Mouse (Mus musculus) large intestine, adult 2 months (tissue): Measurements from ENCODE around the gene Matn4. TPM values are rescaled to one million over a fixed set of nuclear protein-coding genes. Genes with fewer than 3 reads are reported as not detected.
A peak's percentile ranks its signal among the peaks of the same experiment; 100 is the strongest.
"Not testable (repeated sequence)": the region's sequence is repeated elsewhere in the genome, so short reads cannot be mapped to it uniquely, and the experiment has no call there.

Experiments used
- DNase-seq: peaks from one replicate; pipeline ENCODE4 v3.0.0-alpha.2; 2012; ENCODE audit warnings: low read depth, low spot score
- WGBS: fragments of 180-500 bp; shearing (Covaris S2); methylation state at CpG from one replicate; pipeline ENCODE4 v1.1.7; 2018; 5-methylcytosine and 5-hydroxymethylcytosine counted together
- polyA plus RNA-seq: library from polyadenylated mRNA; depleted of rRNA; stranded (reverse); fragments of >200 nt; gene quantifications from 2 replicates; pipeline ENCODE4 v1.2.3, GENCODE M21; 2012

Gene Matn4
- polyA plus RNA-seq, 1 experiment = 0.57 TPM

- no peak for DNase-seq
- WGBS = 79% methylated on average over 8 of the region's 8 CpGs
Observed at GRCm38 (mm10) chr2:164381726-164382125, 23.2 kb downstream of the Matn4 start.

DNA sequence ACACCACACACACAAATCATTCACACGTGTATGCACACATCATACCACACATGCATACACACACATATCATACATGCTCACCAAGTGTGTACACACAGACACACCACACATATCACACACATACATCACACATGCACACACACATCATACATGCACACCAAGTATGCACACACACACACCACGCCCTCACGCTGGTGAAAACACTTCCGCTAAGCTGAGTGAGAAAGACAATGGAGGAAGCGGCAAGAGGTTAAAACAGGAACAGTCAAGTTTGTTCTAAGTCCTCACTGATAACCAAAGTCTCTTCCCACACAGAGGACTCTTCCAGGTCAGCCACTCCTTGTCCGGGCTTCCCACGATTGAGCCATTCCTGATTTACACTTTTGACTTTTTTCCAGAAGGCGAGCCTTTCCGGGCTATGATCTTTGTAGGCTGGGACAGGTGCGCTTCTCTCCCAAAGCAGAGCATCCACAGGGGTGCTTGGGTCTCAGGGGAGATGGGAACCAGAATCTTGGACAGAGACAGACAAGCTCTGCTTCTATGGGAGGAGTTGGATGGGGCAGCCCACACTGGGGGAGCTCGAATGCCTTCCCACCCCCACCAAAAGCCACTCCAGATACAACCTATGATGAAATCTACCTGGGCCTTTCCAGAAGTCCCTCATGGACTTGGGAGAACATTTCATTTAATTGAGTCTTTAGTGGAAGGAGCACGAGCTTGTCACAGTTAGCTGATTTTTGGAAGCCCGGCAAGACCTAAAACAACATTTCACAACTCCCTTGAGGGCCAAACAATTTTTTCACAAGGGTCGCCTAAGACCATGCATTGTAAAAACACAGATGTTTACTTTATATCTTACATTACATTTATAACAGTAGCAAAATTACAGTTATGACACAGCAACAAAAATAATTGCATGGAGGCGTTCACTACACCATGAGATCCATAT is 27.2 kb downstream of the Matn4 start:
- DNase-seq = no peak
- 73% methylated on average over 15 of the region's 15 CpGs for WGBS

DNA sequence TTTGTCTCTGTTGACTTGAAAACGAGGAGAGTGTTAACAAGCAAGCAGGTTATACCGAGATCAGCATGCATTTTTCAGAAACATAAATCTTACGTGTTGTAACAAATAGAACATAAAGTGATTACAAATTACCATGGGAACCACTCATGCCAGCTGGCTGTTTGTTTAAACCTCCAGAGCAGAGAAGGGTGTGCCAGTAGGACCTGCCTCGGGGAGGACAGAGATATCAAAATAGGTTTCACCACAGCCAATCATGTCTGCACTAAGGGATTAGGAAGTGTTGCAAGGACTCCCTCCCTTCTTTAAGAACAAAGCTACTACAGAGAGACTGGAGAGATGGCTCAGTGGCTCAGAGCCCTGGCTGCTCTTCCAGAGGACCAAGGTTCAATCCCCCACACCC is 31.8 kb downstream of the Matn4 start:
- 11% methylated on average over 4 of the region's 4 CpGs for WGBS
- DNase-seq = no peak

GRCm38 (mm10) chr2:164372408-164373053 is 32.4 kb downstream of the Matn4 start:
- WGBS = 29% methylated on average over 3 of the region's 3 CpGs
- DNase-seq = no peak

- DNase-seq = no peak
- 46% methylated on average over 3 of the region's 3 CpGs for WGBS
Observed at GRCm38 (mm10) chr2:164371371-164371770, 33.6 kb downstream of the Matn4 start.

DNA sequence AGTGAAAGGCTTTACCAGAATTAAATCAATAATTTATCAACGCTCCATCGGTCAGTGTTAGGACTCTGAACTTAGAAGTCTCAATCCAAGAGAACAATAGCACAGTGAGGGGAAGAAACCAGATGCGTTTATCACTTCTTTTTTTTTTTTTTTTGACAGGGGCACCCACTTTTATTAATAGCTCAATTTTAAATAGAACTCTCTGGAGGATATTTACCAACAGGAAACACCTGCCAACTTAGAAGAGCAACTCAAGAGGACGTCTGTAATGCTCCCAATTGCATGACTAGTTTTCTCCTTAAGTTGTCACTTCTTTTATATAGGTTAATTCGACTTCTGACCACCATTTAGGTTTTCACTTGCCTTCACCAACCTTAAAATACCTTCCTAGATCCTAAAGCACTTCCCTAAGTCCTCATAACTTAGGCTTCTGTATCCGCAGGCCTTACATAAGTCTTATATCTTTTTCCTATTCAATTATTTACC is 36.3 kb downstream of the Matn4 start:
- 69% methylated on average over 6 of the region's 6 CpGs for WGBS
- no peak for DNase-seq

DNA sequence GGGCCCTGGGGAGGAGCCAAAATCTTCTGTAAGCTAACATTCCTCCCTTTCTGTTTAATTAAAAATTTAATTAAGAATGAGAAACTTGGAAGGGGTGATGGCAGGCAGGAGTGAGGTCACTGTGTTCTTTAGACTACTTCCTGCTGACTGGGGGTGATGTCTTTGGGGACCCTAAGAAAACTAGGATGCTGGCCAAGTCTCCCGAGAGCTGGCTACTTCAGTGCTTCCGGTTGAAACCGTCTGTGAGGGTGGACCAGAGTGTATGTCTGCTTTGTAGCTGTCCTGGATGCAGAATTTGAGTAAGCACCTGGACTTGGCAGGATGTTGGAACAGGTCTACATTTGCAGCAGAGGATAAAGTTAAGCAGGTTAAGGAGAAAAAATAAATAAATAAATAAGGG is 38.0 kb downstream of the Matn4 start:
- DNase-seq = no peak
- 35% methylated on average over 3 of the region's 3 CpGs for WGBS

GRCm38 (mm10) chr2:164360974-164361657 is 43.8 kb downstream of the Matn4 start:
- peak; percentile 31 for DNase-seq
- 29% methylated on average over 13 of the region's 13 CpGs for WGBS

DNA sequence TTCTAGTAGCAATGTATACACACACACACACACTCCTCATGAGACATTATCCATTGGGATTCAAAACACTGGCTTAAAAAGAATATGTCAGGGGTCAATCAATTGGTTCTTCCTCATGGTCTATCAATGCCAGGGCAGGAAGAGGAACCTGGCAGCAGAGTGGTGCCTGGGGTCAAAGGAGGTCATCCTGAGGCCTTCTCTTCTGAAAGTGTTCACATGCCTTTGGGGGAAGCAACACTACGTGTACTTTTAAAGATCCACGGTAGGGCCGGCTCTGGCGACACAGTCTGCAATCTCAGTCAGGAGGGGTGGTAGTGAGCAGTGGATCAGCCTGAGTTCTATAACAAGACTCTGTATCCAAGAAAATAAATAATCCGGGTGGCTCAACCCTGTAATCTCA is 45.3 kb downstream of the Matn4 start:
- WGBS = 81% methylated on average over 5 of the region's 5 CpGs
- DNase-seq = no peak

DNA sequence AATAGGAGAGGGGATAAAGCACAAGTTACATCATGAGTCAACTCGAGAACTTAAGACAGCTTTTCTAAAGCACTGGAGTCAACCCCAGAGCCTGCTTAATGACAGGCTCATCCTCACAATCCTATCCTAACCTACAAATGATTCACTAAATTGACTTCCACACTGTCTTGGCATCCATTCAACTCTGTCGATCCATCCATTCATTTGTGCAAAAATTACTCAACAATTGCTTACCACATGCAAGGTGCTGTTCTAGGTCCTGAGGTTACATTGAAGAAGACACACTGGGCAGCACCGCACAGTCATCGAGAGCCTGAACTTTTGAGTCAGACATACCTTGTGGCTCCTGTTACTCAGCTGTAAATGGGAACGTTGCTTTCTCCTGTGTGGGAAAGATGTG is 45.9 kb downstream of the Matn4 start:
- no peak for DNase-seq
- WGBS = 78% methylated on average over 5 of the region's 5 CpGs

- no peak for DNase-seq
- WGBS = 82% methylated on average over 3 of the region's 3 CpGs
Observed at GRCm38 (mm10) chr2:164358373-164358772, 46.6 kb downstream of the Matn4 start.

- no peak for DNase-seq
- 55% methylated on average over 11 of the region's 11 CpGs for WGBS
Observed at GRCm38 (mm10) chr2:164356177-164356967, 48.6 kb downstream of the Matn4 start.

GRCm38 (mm10) chr2:164353356-164353755 is 51.6 kb downstream of the Matn4 start:
- WGBS = 61% methylated on average over 11 of the region's 11 CpGs
- no peak for DNase-seq

- WGBS = 84% methylated on average over 3 of the region's 3 CpGs
- no peak for DNase-seq
Observed at GRCm38 (mm10) chr2:164352697-164353096, 52.3 kb downstream of the Matn4 start.

DNA sequence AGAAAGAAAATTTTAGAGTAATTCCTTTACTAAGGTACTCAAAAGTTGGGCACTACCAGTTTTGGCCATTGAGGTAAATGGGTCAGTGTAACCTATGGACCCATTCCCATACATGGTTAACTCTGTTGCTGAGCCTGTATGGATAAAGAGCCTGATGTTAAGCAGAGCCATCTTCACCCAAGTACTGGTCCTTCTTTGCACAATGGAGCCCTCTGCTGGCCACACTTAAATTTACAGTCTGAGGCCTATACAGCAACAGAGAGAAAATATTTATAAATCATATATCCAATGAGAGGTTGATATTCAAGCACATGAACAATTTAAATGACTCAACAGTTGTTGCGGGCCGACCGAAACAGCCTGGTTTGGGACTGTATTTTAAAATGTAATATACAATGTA is 56.0 kb downstream of the Matn4 start:
- DNase-seq = no peak
- WGBS = 91% methylated on average over 3 of the region's 3 CpGs

DNA sequence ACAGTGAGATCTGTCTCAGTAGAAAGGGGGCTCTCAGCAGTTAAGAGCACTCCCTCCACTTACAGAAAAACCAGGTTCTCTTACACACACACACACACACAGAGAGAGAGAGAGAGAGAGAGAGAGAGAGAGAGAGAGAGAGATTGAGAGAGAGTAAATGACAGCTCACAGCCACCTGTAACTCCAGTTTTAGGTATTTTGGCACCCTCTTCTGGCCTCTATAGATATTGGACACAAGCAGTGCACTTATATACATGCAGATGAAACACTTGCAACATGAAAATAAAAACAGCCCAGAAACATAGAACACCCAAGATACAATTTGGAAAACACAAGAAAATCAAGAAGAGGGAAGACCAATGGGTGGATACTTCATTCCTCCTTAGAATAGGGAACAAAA is 57.3 kb downstream of the Matn4 start:
- not testable (repeated sequence) for DNase-seq

GRCm38 (mm10) chr2:164343732-164344131 is 61.2 kb downstream of the Matn4 start:
- WGBS = 78% methylated on average over 1 of the region's 1 CpGs
- not testable (repeated sequence) for DNase-seq
